Mouse (Mus musculus): ENCODE data around the gene Pax5. TPM values are rescaled to one million over a fixed set of nuclear protein-coding genes. Genes with fewer than 3 reads are reported as not detected.

Gene Pax5
- polyA plus RNA-seq, 1 experiment from 2014 or later, result 0.34 TPM

DNA sequence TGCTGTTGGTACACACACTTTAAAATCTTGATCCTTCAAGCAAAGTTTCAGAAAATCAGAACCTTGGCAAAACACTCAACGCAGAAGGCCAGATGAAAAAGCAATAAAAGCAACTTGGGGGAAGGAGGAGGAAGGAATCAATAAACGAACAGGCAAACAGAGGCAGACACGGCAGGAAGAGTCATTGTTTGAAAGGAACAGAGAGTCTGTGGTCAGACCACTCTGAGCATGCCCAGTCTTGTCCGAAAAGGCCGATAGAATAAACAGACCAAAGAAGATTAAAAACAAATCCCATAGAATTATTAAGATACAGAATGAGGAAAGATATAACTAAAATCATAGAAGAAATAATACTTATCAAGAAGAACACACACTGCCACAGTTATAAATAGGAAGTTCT, 137.9 kb downstream of the Pax5 start:
- Histone ChIP-seq H3K4me3 (ENCODE audit: low read length) (no peak overlapping the region), H3K27me3 (ENCODE audit: control insufficient read depth, insufficient read depth, low read length) (peaks cover 4% of the 10 kb centered on the region; the same call in 1 of the 2 replicates), H3K4me2 (ENCODE audit: low read depth, low read length) (no peak overlapping the region), H3K9me3 (replicated peaks; ENCODE audit: control insufficient read depth, low read length) (no peaks in the 10 kb centered on the region), H3K27ac (ENCODE audit: low read length) (no peak overlapping the region), H3K9ac (ENCODE audit: low read length) (no peak overlapping the region), H3K36me3 (ENCODE audit: control insufficient read depth, insufficient read depth) (no peaks in the 10 kb centered on the region), H3K4me1 (ENCODE audit: control insufficient read depth, insufficient read depth, low read length) (no peaks in the 10 kb centered on the region)
- WGBS, result 59% methylated on average over 5 of the region's 5 CpGs
- no peak for ATAC-seq (replicated peaks; ENCODE audit: extremely low read depth, insufficient read depth, low FRiP score)

- H3K9me3 ChIP-seq (replicated peaks; ENCODE audit: control insufficient read depth, low read length), result no peaks in the 10 kb centered on the region
- no peak overlapping the region for H3K4me2 ChIP-seq (ENCODE audit: low read depth, low read length)
- no peaks in the 10 kb centered on the region for H3K4me1 ChIP-seq (ENCODE audit: control insufficient read depth, insufficient read depth, low read length)
- no peaks in the 10 kb centered on the region for H3K36me3 ChIP-seq (ENCODE audit: control insufficient read depth, insufficient read depth)
- WGBS, result 72% methylated on average over 10 of the region's 10 CpGs
- no peak for ATAC-seq (replicated peaks; ENCODE audit: extremely low read depth, insufficient read depth, low FRiP score)
- H3K27ac ChIP-seq (ENCODE audit: low read length), result no peak overlapping the region
- no peak overlapping the region for H3K9ac ChIP-seq (ENCODE audit: low read length)
- H3K4me3 ChIP-seq (ENCODE audit: low read length), result no peak overlapping the region
- peaks cover 11% of the 10 kb centered on the region for H3K27me3 ChIP-seq (ENCODE audit: control insufficient read depth, insufficient read depth, low read length)
Measured at GRCm38 (mm10) chr4:44569138-44569537, 141.1 kb downstream of the Pax5 start.

- Histone ChIP-seq H3K27ac (ENCODE audit: low read length) (no peak overlapping the region), H3K4me3 (ENCODE audit: low read length) (no peak overlapping the region), H3K36me3 (ENCODE audit: control insufficient read depth, insufficient read depth) (no peaks in the 10 kb centered on the region), H3K9me3 (replicated peaks; ENCODE audit: control insufficient read depth, low read length) (no peaks in the 10 kb centered on the region), H3K9ac (ENCODE audit: low read length) (no peak overlapping the region), H3K27me3 (ENCODE audit: control insufficient read depth, insufficient read depth, low read length) (peaks cover 16% of the 10 kb centered on the region), H3K4me2 (ENCODE audit: low read depth, low read length) (no peak overlapping the region), H3K4me1 (ENCODE audit: control insufficient read depth, insufficient read depth, low read length) (no peaks in the 10 kb centered on the region)
- WGBS, result 72% methylated on average over 10 of the region's 10 CpGs
- ATAC-seq (replicated peaks; ENCODE audit: extremely low read depth, insufficient read depth, low FRiP score), result no peak
Measured at GRCm38 (mm10) chr4:44568666-44569065, 141.6 kb downstream of the Pax5 start.

GRCm38 (mm10) chr4:44566401-44566800, 143.9 kb downstream of the Pax5 start:
- H3K9ac ChIP-seq (ENCODE audit: low read length), result no peak overlapping the region
- no peaks in the 10 kb centered on the region for H3K36me3 ChIP-seq (ENCODE audit: control insufficient read depth, insufficient read depth)
- no peak overlapping the region for H3K4me2 ChIP-seq (ENCODE audit: low read depth, low read length)
- no peaks in the 10 kb centered on the region for H3K4me1 ChIP-seq (ENCODE audit: control insufficient read depth, insufficient read depth, low read length)
- no peak overlapping the region for H3K27ac ChIP-seq (ENCODE audit: low read length)
- peaks cover 19% of the 10 kb centered on the region for H3K27me3 ChIP-seq (ENCODE audit: control insufficient read depth, insufficient read depth, low read length)
- 56% methylated on average over 8 of the region's 8 CpGs for WGBS
- H3K9me3 ChIP-seq (replicated peaks; ENCODE audit: control insufficient read depth, low read length), result no peaks in the 10 kb centered on the region
- no peak for ATAC-seq (replicated peaks; ENCODE audit: extremely low read depth, insufficient read depth, low FRiP score)
- H3K4me3 ChIP-seq (ENCODE audit: low read length), result no peak overlapping the region

DNA sequence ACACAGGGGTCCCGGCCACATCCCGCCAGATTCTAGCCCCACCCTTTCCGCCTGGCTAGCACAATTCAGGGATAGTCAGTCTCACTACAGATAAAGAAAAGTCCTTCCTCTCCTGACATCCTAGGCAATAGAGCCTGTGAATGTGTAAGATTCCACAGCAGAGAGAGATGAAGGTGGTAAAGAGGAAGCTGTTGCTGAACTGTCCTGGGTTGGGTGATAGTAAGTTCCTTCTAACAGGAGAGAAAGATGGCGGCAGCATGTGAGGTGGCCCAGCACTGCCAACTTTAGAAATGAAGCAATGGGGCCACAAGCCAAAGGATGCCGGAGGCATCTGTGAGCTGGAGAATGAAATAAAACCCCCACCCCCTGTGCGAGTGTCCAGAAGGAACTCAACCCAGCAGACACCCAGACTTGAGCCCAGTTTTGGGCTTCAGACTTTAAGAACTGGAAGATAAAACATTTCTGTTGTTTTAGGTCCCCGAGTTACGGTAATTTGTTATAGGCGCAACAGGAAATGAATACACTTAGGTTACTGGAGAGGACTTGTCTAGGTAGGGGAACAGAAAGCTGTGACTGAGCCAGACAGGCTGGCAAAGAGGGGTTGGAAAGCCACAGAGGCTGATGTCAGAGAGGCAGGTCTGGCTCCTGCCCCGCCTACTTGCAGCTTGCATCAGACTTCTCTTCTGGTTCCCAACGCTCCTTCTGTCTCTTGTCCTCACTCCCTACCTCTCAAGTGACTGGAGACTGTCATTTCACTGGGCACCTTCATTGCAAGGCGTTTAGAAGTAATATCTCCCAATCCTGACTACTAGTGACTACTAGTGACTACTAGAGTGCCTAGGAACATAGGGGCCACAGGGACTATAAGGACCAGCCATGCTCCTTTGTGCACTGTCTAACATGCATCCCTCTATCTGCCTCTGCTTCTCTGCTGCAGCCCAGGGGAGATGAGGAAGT, 144.9 kb downstream of the Pax5 start:
- Histone ChIP-seq H3K9ac (ENCODE audit: low read length) (no peak overlapping the region), H3K4me1 (ENCODE audit: control insufficient read depth, insufficient read depth, low read length) (no peaks in the 10 kb centered on the region), H3K4me3 (ENCODE audit: low read length) (no peak overlapping the region), H3K4me2 (ENCODE audit: low read depth, low read length) (no peak overlapping the region), H3K36me3 (ENCODE audit: control insufficient read depth, insufficient read depth) (no peaks in the 10 kb centered on the region), H3K27ac (ENCODE audit: low read length) (no peak overlapping the region), H3K9me3 (replicated peaks; ENCODE audit: control insufficient read depth, low read length) (no peaks in the 10 kb centered on the region), H3K27me3 (ENCODE audit: control insufficient read depth, insufficient read depth, low read length) (peaks cover 19% of the 10 kb centered on the region)
- 71% methylated on average over 12 of the region's 12 CpGs for WGBS
- no peak for ATAC-seq (replicated peaks; ENCODE audit: extremely low read depth, insufficient read depth, low FRiP score)

DNA sequence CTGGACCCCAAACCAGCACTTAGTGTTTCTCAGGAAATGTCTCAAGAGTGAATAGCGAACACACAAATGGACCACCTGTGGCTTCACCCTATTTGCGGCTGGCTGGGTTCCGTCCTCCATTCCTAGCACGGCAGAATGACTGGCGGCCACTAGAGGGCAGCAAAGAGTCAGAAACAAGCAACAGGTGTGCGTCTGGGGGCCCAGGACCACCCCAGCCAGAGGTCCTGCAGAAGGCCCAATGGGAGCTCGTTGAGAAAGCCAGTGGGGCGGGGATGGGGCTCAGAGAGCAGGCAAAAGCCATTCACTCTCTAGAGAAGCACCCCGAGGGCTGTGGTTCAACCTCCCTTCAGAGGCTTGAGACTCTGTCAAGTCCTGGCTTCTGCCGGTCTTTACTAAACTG, 145.7 kb downstream of the Pax5 start:
- H3K27ac ChIP-seq (ENCODE audit: low read length), result no peak overlapping the region
- H3K9ac ChIP-seq (ENCODE audit: low read length), result no peak overlapping the region
- 5% methylated on average over 10 of the region's 10 CpGs for WGBS
- H3K36me3 ChIP-seq (ENCODE audit: control insufficient read depth, insufficient read depth), result no peaks in the 10 kb centered on the region
- H3K4me3 ChIP-seq (ENCODE audit: low read length), result no peak overlapping the region
- H3K9me3 ChIP-seq (replicated peaks; ENCODE audit: control insufficient read depth, low read length), result no peaks in the 10 kb centered on the region
- no peaks in the 10 kb centered on the region for H3K4me1 ChIP-seq (ENCODE audit: control insufficient read depth, insufficient read depth, low read length)
- H3K27me3 ChIP-seq (ENCODE audit: control insufficient read depth, insufficient read depth, low read length), result peaks cover 22% of the 10 kb centered on the region
- no peak overlapping the region for H3K4me2 ChIP-seq (ENCODE audit: low read depth, low read length)
- no peak for ATAC-seq (replicated peaks; ENCODE audit: extremely low read depth, insufficient read depth, low FRiP score)

- H3K36me3 ChIP-seq (ENCODE audit: control insufficient read depth, insufficient read depth), result no peaks in the 10 kb centered on the region
- no peaks in the 10 kb centered on the region for H3K9me3 ChIP-seq (replicated peaks; ENCODE audit: control insufficient read depth, low read length)
- H3K4me3 ChIP-seq (ENCODE audit: low read length), result no peak overlapping the region
- no peak overlapping the region for H3K9ac ChIP-seq (ENCODE audit: low read length)
- H3K27ac ChIP-seq (ENCODE audit: low read length), result no peak overlapping the region
- ATAC-seq (replicated peaks; ENCODE audit: extremely low read depth, insufficient read depth, low FRiP score), result no peak
- H3K4me1 ChIP-seq (ENCODE audit: control insufficient read depth, insufficient read depth, low read length), result no peaks in the 10 kb centered on the region; the same call in 1 of the 2 replicates
- WGBS, result 73% methylated on average over 8 of the region's 8 CpGs
- H3K4me2 ChIP-seq (ENCODE audit: low read depth, low read length), result no peak overlapping the region
- peaks cover 31% of the 10 kb centered on the region for H3K27me3 ChIP-seq (ENCODE audit: control insufficient read depth, insufficient read depth, low read length)
Measured at GRCm38 (mm10) chr4:44560956-44561355, 149.3 kb downstream of the Pax5 start.

GRCm38 (mm10) chr4:44558564-44558955, 151.7 kb downstream of the Pax5 start:
- H3K9ac ChIP-seq (ENCODE audit: low read length), result no peak overlapping the region
- H3K4me1 ChIP-seq (ENCODE audit: control insufficient read depth, insufficient read depth, low read length), result no peaks in the 10 kb centered on the region; the same call in 1 of the 2 replicates
- H3K4me2 ChIP-seq (ENCODE audit: low read depth, low read length), result peak overlapping the region; percentile 83
- ATAC-seq (replicated peaks; ENCODE audit: extremely low read depth, insufficient read depth, low FRiP score), result no peak
- WGBS, result 8% methylated on average over 7 of the region's 7 CpGs
- no peaks in the 10 kb centered on the region for H3K9me3 ChIP-seq (replicated peaks; ENCODE audit: control insufficient read depth, low read length)
- H3K36me3 ChIP-seq (ENCODE audit: control insufficient read depth, insufficient read depth), result no peaks in the 10 kb centered on the region
- H3K27ac ChIP-seq (ENCODE audit: low read length), result no peak overlapping the region
- H3K4me3 ChIP-seq (ENCODE audit: low read length), result peak overlapping the region; percentile 49; the same call in 1 of the 2 replicates
- H3K27me3 ChIP-seq (ENCODE audit: control insufficient read depth, insufficient read depth, low read length), result peaks cover 14% of the 10 kb centered on the region; the same call in 1 of the 2 replicates

- H3K4me3 ChIP-seq (ENCODE audit: low read length), result peak overlapping the region; percentile 49
- H3K9me3 ChIP-seq (replicated peaks; ENCODE audit: control insufficient read depth, low read length), result no peaks in the 10 kb centered on the region
- no peak overlapping the region for H3K27ac ChIP-seq (ENCODE audit: low read length)
- no peaks in the 10 kb centered on the region; the same call in 1 of the 2 replicates for H3K4me1 ChIP-seq (ENCODE audit: control insufficient read depth, insufficient read depth, low read length)
- no peaks in the 10 kb centered on the region for H3K36me3 ChIP-seq (ENCODE audit: control insufficient read depth, insufficient read depth)
- peaks cover 12% of the 10 kb centered on the region; the same call in 1 of the 2 replicates for H3K27me3 ChIP-seq (ENCODE audit: control insufficient read depth, insufficient read depth, low read length)
- no peak for ATAC-seq (replicated peaks; ENCODE audit: extremely low read depth, insufficient read depth, low FRiP score)
- H3K9ac ChIP-seq (ENCODE audit: low read length), result peak overlapping the region; percentile 61
- WGBS, result 1% methylated on average over 36 of the region's 36 CpGs
- peak overlapping the region; percentile 83 for H3K4me2 ChIP-seq (ENCODE audit: low read depth, low read length)
Measured at GRCm38 (mm10) chr4:44557815-44558563, 152.3 kb downstream of the Pax5 start.
